Mouse (Mus musculus) midbrain, embryonic 13.5 days (tissue): Measurements from ENCODE around the gene Padi1. TPM values are rescaled to one million over a fixed set of nuclear protein-coding genes. Genes with fewer than 3 reads are reported as not detected.

ENCODE experiments used
- ATAC-seq: fragments of 200-750 bp; cut with Nextera tagmentation; 2 replicates; pipeline ENCODE4 v1.8.0; 2017; ENCODE audit warnings: mild to moderate bottlenecking, moderate TSS enrichment, moderate library complexity
- H3K27ac ChIP-seq: fragments of 300-500 bp; sonication (generic); 2 replicates; pipeline ENCODE4 v1.5.1; 2015; ENCODE audit warnings: inconsistent platforms, mild to moderate bottlenecking, moderate library complexity
- H3K27me3 ChIP-seq: fragments of 300-500 bp; sonication (generic); 2 replicates; pipeline ENCODE4 v1.6.1; 2015; ENCODE audit warnings: mild to moderate bottlenecking, inconsistent platforms
- H3K36me3 ChIP-seq: fragments of 300-500 bp; sonication (generic); 2 replicates; pipeline ENCODE4 v1.6.1; 2015; ENCODE audit warnings: mild to moderate bottlenecking, inconsistent platforms
- H3K4me1 ChIP-seq: fragments of 300-500 bp; sonication (generic); replicated peaks from 2 replicates; pipeline ENCODE4 v1.6.1; 2015; ENCODE audit warnings: inconsistent platforms
- H3K4me2 ChIP-seq: fragments of 300-500 bp; sonication (generic); replicated peaks from 2 replicates; pipeline ENCODE4 v1.6.1; 2015; ENCODE audit warnings: moderate library complexity, mild to moderate bottlenecking, inconsistent platforms
- H3K4me3 ChIP-seq: fragments of 300-500 bp; sonication (generic); replicated peaks from 2 replicates; pipeline ENCODE4 v1.5.1; 2015; ENCODE audit warnings: mild to moderate bottlenecking, inconsistent platforms
- H3K9ac ChIP-seq: fragments of 300-500 bp; sonication (generic); replicated peaks from 2 replicates; pipeline ENCODE4 v1.6.1; 2015; ENCODE audit warnings: mild to moderate bottlenecking, inconsistent platforms
- H3K9me3 ChIP-seq: fragments of 300-500 bp; sonication (generic); 2 replicates; pipeline ENCODE4 v1.6.1; 2016; ENCODE audit warnings: mild to moderate bottlenecking, inconsistent platforms
- WGBS: fragments of 180-500 bp; shearing (Covaris S2); methylation state at CpG from one replicate; pipeline ENCODE4 v1.1.7; 2015; 5-methylcytosine and 5-hydroxymethylcytosine counted together
- polyA plus RNA-seq: library from polyadenylated mRNA; unstranded; fragments of >200 nt; fragmentation: Nextera tagmentation; extraction: Ambion mirVana; gene quantifications from 2 replicates; pipeline ENCODE4 v1.2.1, GENCODE M21; 2015

Gene Padi1
- polyA plus RNA-seq, 1 experiment from 2014 or later, result not detected

- no peaks in the 10 kb centered on the region for H3K9me3 ChIP-seq
- H3K27me3 ChIP-seq, result no peaks in the 10 kb centered on the region
- H3K4me2 ChIP-seq, result no peak overlapping the region
- 96% methylated on average over 7 of the region's 7 CpGs for WGBS
- no peak overlapping the region for H3K4me3 ChIP-seq
- no peaks in the 10 kb centered on the region for H3K36me3 ChIP-seq
- H3K9ac ChIP-seq, result no peak overlapping the region
- no peaks in the 10 kb centered on the region for H3K4me1 ChIP-seq
- no peak overlapping the region for H3K27ac ChIP-seq
- no peak for ATAC-seq
Measured at GRCm38 (mm10) chr4:140792584-140792983, 53.0 kb downstream of the Padi1 start.

GRCm38 (mm10) chr4:140791071-140791470 lies 54.5 kb downstream of the Padi1 start:
- no peak overlapping the region for H3K9ac ChIP-seq
- no peaks in the 10 kb centered on the region for H3K4me1 ChIP-seq
- no peaks in the 10 kb centered on the region for H3K27me3 ChIP-seq
- H3K27ac ChIP-seq, result no peak overlapping the region
- ATAC-seq, result no peak
- H3K9me3 ChIP-seq, result no peaks in the 10 kb centered on the region
- no peak overlapping the region for H3K4me2 ChIP-seq
- no peaks in the 10 kb centered on the region for H3K36me3 ChIP-seq
- H3K4me3 ChIP-seq, result no peak overlapping the region
- 82% methylated on average over 16 of the region's 16 CpGs for WGBS

- H3K27ac ChIP-seq, result no peak overlapping the region
- no peaks in the 10 kb centered on the region for H3K9me3 ChIP-seq
- WGBS, result 96% methylated on average over 4 of the region's 4 CpGs
- no peak overlapping the region for H3K9ac ChIP-seq
- H3K27me3 ChIP-seq, result no peaks in the 10 kb centered on the region
- H3K4me2 ChIP-seq, result no peak overlapping the region
- H3K4me3 ChIP-seq, result no peak overlapping the region
- ATAC-seq, result no peak
- no peaks in the 10 kb centered on the region for H3K36me3 ChIP-seq
- H3K4me1 ChIP-seq, result no peaks in the 10 kb centered on the region
Measured at GRCm38 (mm10) chr4:140789983-140790382, 55.6 kb downstream of the Padi1 start.

- H3K27me3 ChIP-seq, result no peaks in the 10 kb centered on the region
- no peaks in the 10 kb centered on the region for H3K9me3 ChIP-seq
- no peaks in the 10 kb centered on the region for H3K4me1 ChIP-seq
- no peaks in the 10 kb centered on the region for H3K36me3 ChIP-seq
- H3K9ac ChIP-seq, result no peak overlapping the region
- H3K27ac ChIP-seq, result no peak overlapping the region
- ATAC-seq, result 0 out of 2 replicates have a peak, but pooled peaks have one; percentile 27
- 46% methylated on average over 6 of the region's 6 CpGs for WGBS
- no peak overlapping the region for H3K4me2 ChIP-seq
- no peak overlapping the region for H3K4me3 ChIP-seq
Measured at GRCm38 (mm10) chr4:140788983-140789382, 56.6 kb downstream of the Padi1 start.

- Histone ChIP-seq H3K36me3 (no peaks in the 10 kb centered on the region), H3K4me3 (no peak overlapping the region), H3K9ac (no peak overlapping the region), H3K27ac (no peak overlapping the region), H3K9me3 (no peaks in the 10 kb centered on the region), H3K4me1 (no peaks in the 10 kb centered on the region), H3K27me3 (no peaks in the 10 kb centered on the region), H3K4me2 (no peak overlapping the region)
- 88% methylated on average over 6 of the region's 6 CpGs for whole genome bisulfite sequencing
- no peak for ATAC-seq
Measured at GRCm38 (mm10) chr4:140788264-140788663, 57.3 kb downstream of the Padi1 start.

- no peaks in the 10 kb centered on the region for H3K27me3 ChIP-seq
- no peaks in the 10 kb centered on the region for H3K9me3 ChIP-seq
- no peak for ATAC-seq
- H3K4me3 ChIP-seq, result no peak overlapping the region
- no peak overlapping the region for H3K9ac ChIP-seq
- no peak overlapping the region for H3K27ac ChIP-seq
- whole genome bisulfite sequencing, result 62% methylated on average over 4 of the region's 4 CpGs
- no peaks in the 10 kb centered on the region for H3K4me1 ChIP-seq
- H3K4me2 ChIP-seq, result no peak overlapping the region
- no peaks in the 10 kb centered on the region for H3K36me3 ChIP-seq
Measured at GRCm38 (mm10) chr4:140787414-140787813, 58.2 kb downstream of the Padi1 start.

GRCm38 (mm10) chr4:140785217-140785616 lies 60.4 kb downstream of the Padi1 start:
- Histone ChIP-seq H3K4me2 (no peak overlapping the region), H3K27me3 (no peaks in the 10 kb centered on the region), H3K9ac (no peak overlapping the region), H3K9me3 (no peaks in the 10 kb centered on the region), H3K4me3 (no peak overlapping the region), H3K27ac (no peak overlapping the region), H3K4me1 (no peaks in the 10 kb centered on the region), H3K36me3 (no peaks in the 10 kb centered on the region)
- no peak for ATAC-seq
- 80% methylated on average over 5 of the region's 5 CpGs for WGBS

GRCm38 (mm10) chr4:140784292-140784945 lies 61.2 kb downstream of the Padi1 start:
- Histone ChIP-seq H3K4me2 (no peak overlapping the region), H3K27ac (no peak overlapping the region), H3K4me1 (peaks cover 3% of the 10 kb centered on the region; the same call in 1 of the 2 replicates), H3K27me3 (no peaks in the 10 kb centered on the region), H3K9ac (no peak overlapping the region), H3K4me3 (no peak overlapping the region), H3K36me3 (no peaks in the 10 kb centered on the region), H3K9me3 (no peaks in the 10 kb centered on the region)
- ATAC-seq, result no peak
- 96% methylated on average over 9 of the region's 9 CpGs for WGBS

GRCm38 (mm10) chr4:140782821-140783220 lies 62.8 kb downstream of the Padi1 start:
- no peak for ATAC-seq
- Histone ChIP-seq H3K36me3 (no peaks in the 10 kb centered on the region), H3K27me3 (no peaks in the 10 kb centered on the region), H3K4me1 (peaks cover 3% of the 10 kb centered on the region; the same call in 1 of the 2 replicates), H3K4me2 (no peak overlapping the region), H3K27ac (no peak overlapping the region), H3K9me3 (no peaks in the 10 kb centered on the region), H3K9ac (no peak overlapping the region), H3K4me3 (no peak overlapping the region)
- WGBS, result 90% methylated on average over 9 of the region's 9 CpGs

GRCm38 (mm10) chr4:140780507-140780906 lies 65.1 kb downstream of the Padi1 start:
- 91% methylated on average over 14 of the region's 14 CpGs for WGBS

GRCm38 (mm10) chr4:140779803-140780397 lies 65.7 kb downstream of the Padi1 start:
- no peak overlapping the region for H3K27ac ChIP-seq
- no peaks in the 10 kb centered on the region for H3K36me3 ChIP-seq
- no peak overlapping the region for H3K4me3 ChIP-seq
- H3K9ac ChIP-seq, result no peak overlapping the region
- H3K27me3 ChIP-seq, result no peaks in the 10 kb centered on the region
- 61% methylated on average over 19 of the region's 19 CpGs for WGBS
- peaks cover 3% of the 10 kb centered on the region; the same call in 1 of the 2 replicates for H3K4me1 ChIP-seq
- ATAC-seq, result peak; percentile 40; the same call in 1 of the 2 replicates
- no peak overlapping the region for H3K4me2 ChIP-seq
- H3K9me3 ChIP-seq, result no peaks in the 10 kb centered on the region

More at GRCm38 (mm10) chr4:140780507-140780906, 65.1 kb downstream of the Padi1 start:
- Histone ChIP-seq H3K4me1 (peaks cover 3% of the 10 kb centered on the region; the same call in 1 of the 2 replicates), H3K36me3 (no peaks in the 10 kb centered on the region), H3K27ac (no peak overlapping the region), H3K9me3 (no peaks in the 10 kb centered on the region), H3K9ac (no peak overlapping the region), H3K4me2 (no peak overlapping the region), H3K4me3 (no peak overlapping the region), H3K27me3 (no peaks in the 10 kb centered on the region)
- no peak for ATAC-seq

GRCm38 (mm10) chr4:140776623-140777022 lies 69.0 kb downstream of the Padi1 start:
- ATAC-seq, result no peak
- 75% methylated on average over 13 of the region's 13 CpGs for WGBS
- no peaks in the 10 kb centered on the region for H3K27me3 ChIP-seq
- no peaks in the 10 kb centered on the region for H3K9me3 ChIP-seq
- H3K36me3 ChIP-seq, result no peaks in the 10 kb centered on the region
- H3K4me1 ChIP-seq, result peaks cover 3% of the 10 kb centered on the region; the same call in 1 of the 2 replicates
- no peak overlapping the region for H3K4me3 ChIP-seq
- no peak overlapping the region for H3K9ac ChIP-seq
- H3K27ac ChIP-seq, result no peak overlapping the region
- H3K4me2 ChIP-seq, result no peak overlapping the region
